Mouse (Mus musculus) right cerebral cortex, adult 18-20 months (tissue): ENCODE measurements around the gene Krtap16-3.

Experiments used
- DNase-seq: peaks from one replicate; pipeline ENCODE4 v3.0.0; 2022; ENCODE audit warnings: mixed read lengths

The Krtap16-3 gene

DNA sequence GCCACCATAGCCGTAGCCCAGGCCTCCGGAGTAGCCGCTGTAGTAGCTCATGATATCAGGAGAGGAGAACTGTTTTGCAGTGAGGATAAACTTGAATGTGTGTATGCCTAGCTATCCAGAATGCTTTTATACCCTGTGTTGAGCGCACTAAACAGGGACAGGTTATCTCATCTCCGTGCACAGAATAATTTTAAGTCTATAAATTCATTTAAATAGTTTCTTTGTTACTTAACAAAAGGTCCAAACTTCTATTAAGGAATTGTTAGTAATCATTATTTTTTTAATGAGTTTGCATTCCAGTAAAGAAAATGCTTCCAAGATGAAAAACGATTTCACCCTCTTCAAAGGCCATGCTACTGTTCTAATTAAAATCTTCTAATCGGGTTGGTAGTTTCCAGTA is at the start of gene Krtap16-3:
TSS of gene Krtap16-3 (minus strand) at position 101 of the 400 bp plus-strand sequence.
- no peak for DNase-seq

DNA sequence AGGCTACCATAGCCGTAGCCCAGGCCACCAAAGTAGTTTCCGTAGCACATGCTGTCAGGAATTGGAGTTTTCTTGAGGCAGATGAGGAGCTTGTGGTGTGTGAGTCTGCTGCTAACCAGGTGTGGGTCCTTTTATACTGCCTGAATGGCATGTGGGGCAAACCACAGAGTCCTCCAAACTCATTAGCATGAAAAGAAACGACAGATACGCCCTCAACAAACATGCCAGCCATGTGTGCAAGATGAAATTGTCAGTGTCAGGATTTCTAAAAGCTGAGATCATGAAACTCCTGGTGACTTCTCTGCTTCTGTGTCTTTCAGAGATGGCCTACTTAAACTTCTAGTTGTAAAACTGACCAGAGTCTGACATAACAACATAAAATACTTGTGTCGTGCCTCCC is 48.0 kb upstream of the Krtap16-3 start, which contains the start of gene Krtap22-2:
TSS of gene Krtap22-2 (minus strand) at position 101 of the 400 bp plus-strand sequence.
- no peak for DNase-seq

DNA sequence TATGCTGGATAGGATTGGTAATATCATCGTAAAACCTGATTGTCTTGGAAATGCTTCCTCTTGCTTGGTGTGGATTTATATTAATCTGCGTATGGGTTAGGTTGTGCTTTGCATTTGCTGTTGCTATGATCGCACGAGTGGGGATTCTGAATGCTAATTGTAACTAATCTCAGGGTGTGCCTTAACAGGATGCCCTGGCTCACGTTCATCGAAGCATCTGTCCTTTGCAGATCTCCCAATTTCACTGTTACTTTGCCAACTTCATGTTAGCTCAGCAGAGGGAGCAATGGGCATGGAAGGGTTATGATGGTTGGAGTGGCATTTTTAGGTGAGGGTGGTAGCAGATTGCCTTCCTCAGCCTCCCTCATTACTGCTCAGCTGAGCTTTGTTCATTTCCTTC is 21.6 kb downstream of the Krtap16-3 start:
- DNase-seq = no peak

DNA sequence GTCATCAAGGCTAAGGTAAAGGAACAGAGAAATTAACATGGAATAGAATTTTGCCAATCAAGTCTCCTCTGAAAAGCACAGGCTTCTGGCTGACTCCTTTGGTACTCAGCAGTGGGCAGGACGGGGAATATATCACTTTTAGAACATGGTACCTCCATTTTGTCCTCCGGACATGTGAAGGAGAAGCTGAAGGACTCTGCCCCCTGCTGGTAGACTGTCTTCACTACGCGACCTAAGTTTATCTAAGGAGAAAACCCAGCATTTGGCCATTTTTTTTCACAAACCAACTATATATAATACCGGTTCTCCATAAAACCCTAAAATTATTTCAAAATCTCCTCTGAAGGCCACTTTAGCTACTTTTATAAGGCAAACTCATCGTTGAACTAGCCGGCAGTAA is 24.4 kb downstream of the Krtap16-3 start:
- no peak for DNase-seq

DNA sequence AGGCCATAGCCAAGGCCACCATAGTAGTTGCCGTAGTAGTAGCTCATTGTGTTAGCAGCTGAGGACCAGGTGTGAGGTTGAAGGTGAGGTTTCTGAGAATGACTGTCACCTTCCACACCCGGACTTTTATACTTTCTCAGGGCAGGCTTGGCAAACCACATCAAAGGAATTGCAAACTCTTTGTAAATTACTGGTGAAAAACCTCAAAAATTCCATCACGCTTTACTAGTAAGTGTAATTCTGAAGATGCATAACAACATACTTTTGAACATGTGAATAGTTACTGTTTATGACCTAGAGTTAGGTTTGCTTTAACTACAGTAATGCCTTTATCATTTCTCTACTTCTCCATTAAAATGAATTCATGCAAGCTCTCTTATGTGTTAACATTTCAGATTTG is 30.5 kb downstream of the Krtap16-3 start, which contains the start of gene Krtap19-9b:
TSS of gene Krtap19-9b (minus strand) at position 101 of the 400 bp plus-strand sequence.
- no peak for DNase-seq
